8 mouse cellular contexts compared by ENCODE assay signal in the genomic region with DNA sequence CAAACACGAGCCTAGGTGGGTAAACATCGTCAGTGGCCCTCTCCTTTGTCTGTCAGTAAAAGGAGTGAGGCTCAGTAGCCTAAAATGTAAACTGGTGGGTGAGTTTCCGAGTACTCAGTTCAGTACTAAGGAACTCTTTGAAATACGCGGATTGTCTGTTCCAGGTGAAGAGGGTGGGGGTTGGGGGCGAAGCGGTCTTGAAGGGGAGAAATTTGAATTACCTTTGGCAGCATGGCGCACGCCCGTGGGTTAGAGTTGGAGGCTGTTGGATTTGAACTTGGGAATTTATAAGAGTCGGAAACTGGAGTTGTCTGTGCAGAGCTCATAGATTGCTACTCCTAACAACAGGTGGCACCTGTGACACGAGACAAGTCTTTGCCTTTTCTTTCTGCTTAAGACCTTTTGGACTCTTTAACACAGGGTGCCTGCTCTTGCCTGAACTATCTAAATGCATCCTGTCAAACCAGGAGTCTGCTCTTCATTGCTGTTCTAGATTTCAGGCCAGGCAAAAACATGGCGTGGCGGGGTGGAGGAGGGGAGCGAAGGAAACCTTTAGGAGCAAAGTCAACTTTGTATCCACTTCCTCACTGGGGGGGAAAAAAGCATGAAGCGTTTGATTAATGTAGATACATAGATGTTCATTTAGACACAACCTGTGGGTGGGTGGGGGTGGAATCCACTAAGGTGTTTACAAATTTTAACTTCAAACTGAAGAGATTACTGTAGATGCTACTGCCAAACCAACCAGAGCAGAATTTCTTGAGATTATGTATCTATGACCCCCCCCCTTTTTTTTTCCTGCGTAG.
DNase-seq lines count a peak whose midpoint lies in the region; ATAC-seq lines count a peak whose summit lies in the region.

No protein-coding gene starts in this region.

- 0 out of 2 replicates have a peak overlapping the region, but pooled peaks have one; percentile 12 for H3K27ac ChIP-seq in embryonic facial prominence, embryonic 13.5 days
- H3K27ac ChIP-seq in intestine, embryonic 15.5 days = no peak overlapping the region

- 32% methylated on average over 17 of the region's 17 CpGs for WGBS in embryonic facial prominence, embryonic 13.5 days
- WGBS in intestine, embryonic 15.5 days = 40% methylated on average over 17 of the region's 17 CpGs

- H3K9ac ChIP-seq in embryonic facial prominence, embryonic 13.5 days = peak overlapping the region; percentile 47; the same call in 1 of the 2 replicates
- H3K9ac ChIP-seq in intestine, embryonic 15.5 days = no peak overlapping the region

- H3K9me3 ChIP-seq in embryonic facial prominence, embryonic 13.5 days = 0 out of 2 replicates have a peak, but pooled peaks cover 2% of the 10 kb centered on the region
- no peaks in the 10 kb centered on the region for H3K9me3 ChIP-seq in intestine, embryonic 15.5 days

- no peak for ATAC-seq in embryonic facial prominence, embryonic 13.5 days (ENCODE audit: insufficient number of reproducible peaks, insufficient read depth, low FRiP score, low TSS enrichment, low read depth)
- ATAC-seq in intestine, embryonic 15.5 days = peak; percentile 69

- H3K4me1 ChIP-seq in embryonic facial prominence, embryonic 13.5 days = peaks cover 26% of the 10 kb centered on the region
- no peaks in the 10 kb centered on the region for H3K4me1 ChIP-seq in intestine, embryonic 15.5 days (replicated peaks)

- peak overlapping the region; percentile 32 for H3K4me3 ChIP-seq in embryonic facial prominence, embryonic 13.5 days
- H3K4me3 ChIP-seq in intestine, embryonic 15.5 days (replicated peaks) = peak overlapping the region; percentile 15

- peak; percentile 6 for DNase-seq in left cerebral cortex, postnatal 4 days
- no peak for DNase-seq in left cerebral cortex, postnatal 25 days (ENCODE audit: low spot score in 2 of 2)
- DNase-seq in naive thymus-derived CD4-positive, alpha-beta T cell, adult 2 months (ENCODE audit: low read depth) = peak; percentile 66
- DNase-seq in ovary, postnatal 14 days (ENCODE audit: low spot score) = no peak
- DNase-seq in B cell, adult 2 months = no peak
- no peak for DNase-seq in urinary bladder, postnatal 4 days (ENCODE audit: low spot score in 2 of 2)

- no peaks in the 10 kb centered on the region for H3K36me3 ChIP-seq in embryonic facial prominence, embryonic 13.5 days
- H3K36me3 ChIP-seq in intestine, embryonic 15.5 days = no peaks in the 10 kb centered on the region

- peak overlapping the region; percentile 61 for H3K4me2 ChIP-seq in embryonic facial prominence, embryonic 13.5 days
- H3K4me2 ChIP-seq in intestine, embryonic 15.5 days (replicated peaks) = peak overlapping the region; percentile 67

- no peaks in the 10 kb centered on the region for H3K27me3 ChIP-seq in embryonic facial prominence, embryonic 13.5 days
- no peaks in the 10 kb centered on the region for H3K27me3 ChIP-seq in intestine, embryonic 15.5 days (replicated peaks)

- intact Hi-C loops in left cerebral cortex, postnatal 4 days (cut with DNase I) = loop anchor here (5.0 kb wide), 1 partner anchor 418 kb away; no protein-coding TSS in a partner anchor
- intact Hi-C loops in left cerebral cortex, postnatal 25 days (cut with DNase I) = loop anchor here (5.0 kb wide), 1 partner anchor 63 kb away; no protein-coding TSS in a partner anchor

Comparison
In these comparisons a context has a peak if more than half of its experiments do, and no peak if none do; other contexts are left out.
1. DNase-seq: peak in left cerebral cortex, postnatal 4 days (single experiment) and naive thymus-derived CD4-positive, alpha-beta T cell, adult 2 months (single experiment); none in left cerebral cortex, postnatal 25 days (0 of 2), ovary, postnatal 14 days (single experiment), B cell, adult 2 months (0 of 2) and urinary bladder, postnatal 4 days (0 of 2).